ENCODE assay signal across 9 mouse cellular contexts in the genomic region with DNA sequence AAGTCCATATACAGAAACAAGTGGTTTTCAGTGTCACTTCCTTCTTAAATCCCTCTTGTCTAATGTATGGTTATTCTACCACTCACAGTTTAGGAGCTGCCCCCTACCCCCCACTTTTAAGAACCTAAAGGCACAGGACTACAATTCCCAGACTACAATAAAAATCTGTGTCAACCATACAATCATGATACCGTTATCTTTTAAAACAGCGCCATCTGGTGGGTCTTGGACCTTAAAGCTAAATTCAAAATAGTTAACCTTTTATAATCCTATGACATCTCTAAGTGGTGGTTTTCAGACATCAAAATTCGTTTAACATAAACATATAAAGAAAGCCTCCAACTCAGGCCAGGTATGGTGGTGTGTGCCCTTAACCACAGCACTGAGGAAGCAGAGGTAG. TPM values are rescaled to one million over a fixed set of nuclear protein-coding genes. Genes with fewer than 3 reads are reported as not detected.
DNase-seq lines count a peak whose midpoint lies in the region; ATAC-seq and TF ChIP-seq lines count a peak whose summit lies in the region.
"Had no signal": no experiment of that assay in that cellular context is flagged by ENCODE, and none has a peak within 500 bp of the region (broad histone marks: within the 10 kb centered on the region; RNA-seq: fewer than 3 reads in every experiment).

No protein-coding gene starts in this region.

- ATAC-seq in hindbrain, embryonic 14.5 days (ENCODE audit: low FRiP score) = no peak
- ATAC-seq in hindbrain, embryonic 16.5 days = no peak
- no peak for ATAC-seq in embryonic facial prominence, embryonic 14.5 days (ENCODE audit: low read depth)
- no peak for ATAC-seq in midbrain, postnatal 0 days (ENCODE audit: low FRiP score)

- WGBS in hindbrain, embryonic 14.5 days = 9% methylated on average over 3 of the region's 3 CpGs
- 10% methylated on average over 3 of the region's 3 CpGs for WGBS in hindbrain, embryonic 16.5 days
- 8% methylated on average over 3 of the region's 3 CpGs for WGBS in embryonic facial prominence, embryonic 14.5 days
- 9% methylated on average over 3 of the region's 3 CpGs for WGBS in midbrain, postnatal 0 days

- H3K4me1 ChIP-seq in hindbrain, embryonic 14.5 days (replicated peaks; ENCODE audit: control insufficient read depth, insufficient read depth, low read length) = peaks cover 13% of the 10 kb centered on the region
- peaks cover 12% of the 10 kb centered on the region for H3K4me1 ChIP-seq in hindbrain, embryonic 16.5 days (ENCODE audit: control insufficient read depth, insufficient read depth, low read depth, low read length)
- peaks cover 31% of the 10 kb centered on the region for H3K4me1 ChIP-seq in E14TG2a.4 (replicated peaks; ENCODE audit: low read depth, low read length)
- peaks cover 11% of the 10 kb centered on the region for H3K4me1 ChIP-seq in embryonic facial prominence, embryonic 14.5 days (ENCODE audit: control insufficient read depth, insufficient read depth, low read length)
- H3K4me1 ChIP-seq in midbrain, postnatal 0 days (ENCODE audit: insufficient read depth, low read length) = peaks cover 6% of the 10 kb centered on the region

- 0 out of 2 replicates have a peak overlapping the region, but pooled peaks have one; percentile 39 for H3K9ac ChIP-seq in hindbrain, embryonic 14.5 days
- no peak overlapping the region for H3K9ac ChIP-seq in hindbrain, embryonic 16.5 days (ENCODE audit: low read depth, low read length)
- no peak overlapping the region for H3K9ac ChIP-seq in embryonic facial prominence, embryonic 14.5 days (ENCODE audit: low read depth, low read length)
- H3K9ac ChIP-seq in midbrain, postnatal 0 days (replicated peaks; ENCODE audit: low read length, poor library complexity, severe bottlenecking) = no peak overlapping the region

- H3K36me3 ChIP-seq in hindbrain, embryonic 14.5 days (replicated peaks; ENCODE audit: control insufficient read depth, insufficient read depth) = peaks cover 23% of the 10 kb centered on the region
- peaks cover 4% of the 10 kb centered on the region for H3K36me3 ChIP-seq in hindbrain, embryonic 16.5 days (ENCODE audit: control insufficient read depth, insufficient read depth, low read length)
- H3K36me3 ChIP-seq in E14TG2a.4 (ENCODE audit: insufficient read depth, low read length) = peaks cover 56% of the 10 kb centered on the region
- peaks cover 14% of the 10 kb centered on the region; the same call in 1 of the 2 replicates for H3K36me3 ChIP-seq in embryonic facial prominence, embryonic 14.5 days (ENCODE audit: control insufficient read depth, insufficient read depth, low read length)
- peaks cover 9% of the 10 kb centered on the region; the same call in 1 of the 2 replicates for H3K36me3 ChIP-seq in midbrain, postnatal 0 days (ENCODE audit: insufficient read depth, low read length)

- peak; percentile 73 for TF ChIP-seq CTCF in E14TG2a.4 (conservative IDR thresholded peaks at IDR 0.05; ENCODE audit: low read length)
- peak; percentile 85 for TF ChIP-seq CTCF in midbrain, postnatal 0 days (IDR thresholded peaks at IDR 0.05)

- no peaks in the 10 kb centered on the region for H3K27me3 ChIP-seq in hindbrain, embryonic 14.5 days (ENCODE audit: control insufficient read depth, insufficient read depth, low read length)
- no peaks in the 10 kb centered on the region for H3K27me3 ChIP-seq in hindbrain, embryonic 16.5 days (replicated peaks; ENCODE audit: control insufficient read depth, insufficient read depth, low read length)
- no peaks in the 10 kb centered on the region for H3K27me3 ChIP-seq in E14TG2a.4 (ENCODE audit: insufficient read depth, low read length)
- H3K27me3 ChIP-seq in embryonic facial prominence, embryonic 14.5 days (replicated peaks; ENCODE audit: control insufficient read depth, insufficient read depth, low read length) = no peaks in the 10 kb centered on the region
- no peaks in the 10 kb centered on the region for H3K27me3 ChIP-seq in midbrain, postnatal 0 days (ENCODE audit: insufficient read depth, low read length)

- no peak overlapping the region for H3K4me2 ChIP-seq in hindbrain, embryonic 14.5 days (replicated peaks)
- no peak overlapping the region for H3K4me2 ChIP-seq in hindbrain, embryonic 16.5 days (ENCODE audit: low read length)
- no peak overlapping the region for H3K4me2 ChIP-seq in embryonic facial prominence, embryonic 14.5 days (ENCODE audit: low read depth, low read length)
- no peak overlapping the region for H3K4me2 ChIP-seq in midbrain, postnatal 0 days (ENCODE audit: low read depth, low read length, poor library complexity, severe bottlenecking)

- no peaks in the 10 kb centered on the region for H3K9me3 ChIP-seq in hindbrain, embryonic 14.5 days (ENCODE audit: control insufficient read depth, low read length)
- H3K9me3 ChIP-seq in hindbrain, embryonic 16.5 days (ENCODE audit: control insufficient read depth, low read length) = no peaks in the 10 kb centered on the region
- H3K9me3 ChIP-seq in E14TG2a.4 (ENCODE audit: low read length) = no peaks in the 10 kb centered on the region
- no peaks in the 10 kb centered on the region for H3K9me3 ChIP-seq in embryonic facial prominence, embryonic 14.5 days (ENCODE audit: control insufficient read depth, low read length)
- H3K9me3 ChIP-seq in midbrain, postnatal 0 days (ENCODE audit: low read length) = no peaks in the 10 kb centered on the region

- H3K27ac ChIP-seq in hindbrain, embryonic 14.5 days = no peak overlapping the region
- no peak overlapping the region for H3K27ac ChIP-seq in hindbrain, embryonic 16.5 days (ENCODE audit: low read depth, low read length)
- no peak overlapping the region for H3K27ac ChIP-seq in embryonic facial prominence, embryonic 14.5 days (replicated peaks; ENCODE audit: low read depth, low read length)
- no peak overlapping the region for H3K27ac ChIP-seq in midbrain, postnatal 0 days (ENCODE audit: low read depth, low read length)

- no peak overlapping the region for H3K4me3 ChIP-seq in hindbrain, embryonic 14.5 days (replicated peaks; ENCODE audit: low read length)
- no peak overlapping the region for H3K4me3 ChIP-seq in hindbrain, embryonic 16.5 days (ENCODE audit: low read length)
- H3K4me3 ChIP-seq in E14TG2a.4 (replicated peaks; ENCODE audit: low read length) = no peak overlapping the region
- no peak overlapping the region for H3K4me3 ChIP-seq in embryonic facial prominence, embryonic 14.5 days (ENCODE audit: low read depth, low read length)
- H3K4me3 ChIP-seq in midbrain, postnatal 0 days (ENCODE audit: low read depth, low read length) = no peak overlapping the region
- H3K4me3 ChIP-seq: erythroblast, embryonic 14.5 days had no signal

- peak; percentile 95 for DNase-seq in hindbrain, embryonic 14.5 days (ENCODE audit: low spot score)
- DNase-seq in adrenal gland, postnatal 14 days = peak; percentile 82
- DNase-seq in embryonic facial prominence, embryonic 14.5 days (ENCODE audit: low spot score) = peak; percentile 90
- DNase-seq in layer of hippocampus, adult 9-10 months (ENCODE audit: low spot score) = peak; percentile 80
- DNase-seq in midbrain, postnatal 0 days (ENCODE audit: low spot score) = peak; percentile 89
- peak; percentile 20 for DNase-seq in yolk sac, embryonic 10.5 days (ENCODE audit: low spot score)

RNA-seq across cellular contexts. Expression of a gene that starts 4.8 kb away (rescaled TPM):
- polyA plus RNA-seq in hindbrain, embryonic 14.5 days (2014; fragmentation: Nextera tagmentation; extraction: Ambion mirVana) = 25.8 and 26.5 TPM in 2 replicates
- 22.2 and 24.7 TPM in 2 replicates for polyA plus RNA-seq in hindbrain, embryonic 16.5 days (2015; fragmentation: Nextera tagmentation; extraction: Ambion mirVana)
- 53.9 and 56.5 TPM in 2 replicates for total RNA-seq in adrenal gland, postnatal 14 days (2021)
- 26.3 and 26.5 TPM in 2 replicates for polyA plus RNA-seq in embryonic facial prominence, embryonic 14.5 days (2014; fragmentation: Nextera tagmentation; extraction: Ambion mirVana)
- 32.2 and 33.0 TPM in 2 replicates for total RNA-seq in midbrain, postnatal 0 days (2014; rRNA removed)
- 19.2 and 20.1 TPM in 2 replicates for polyA plus RNA-seq in midbrain, postnatal 0 days (2015; fragmentation: Nextera tagmentation; extraction: Ambion mirVana)

RNA-seq across cellular contexts. Expression of a gene that starts 6.1 kb away (rescaled TPM):
- polyA plus RNA-seq in hindbrain, embryonic 14.5 days (2014; fragmentation: Nextera tagmentation; extraction: Ambion mirVana) = 39.8 and 44.4 TPM in 2 replicates
- 45.9 and 47.6 TPM in 2 replicates for polyA plus RNA-seq in hindbrain, embryonic 16.5 days (2015; fragmentation: Nextera tagmentation; extraction: Ambion mirVana)
- 103 and 111 TPM in 2 replicates for total RNA-seq in adrenal gland, postnatal 14 days (2021)
- polyA plus RNA-seq in embryonic facial prominence, embryonic 14.5 days (2014; fragmentation: Nextera tagmentation; extraction: Ambion mirVana) = 42.9 and 44.0 TPM in 2 replicates
- 34.8 and 42.3 TPM in 2 replicates for total RNA-seq in midbrain, postnatal 0 days (2014; rRNA removed)
- 47.9 and 48.1 TPM in 2 replicates for polyA plus RNA-seq in midbrain, postnatal 0 days (2015; fragmentation: Nextera tagmentation; extraction: Ambion mirVana)

RNA-seq across cellular contexts. Expression of a gene that starts 42.2 kb away (rescaled TPM):
- 86.5 and 95.8 TPM in 2 replicates for polyA plus RNA-seq in hindbrain, embryonic 14.5 days (2014; fragmentation: Nextera tagmentation; extraction: Ambion mirVana)
- polyA plus RNA-seq in hindbrain, embryonic 16.5 days (2015; fragmentation: Nextera tagmentation; extraction: Ambion mirVana) = 100 and 101 TPM in 2 replicates
- total RNA-seq in adrenal gland, postnatal 14 days (2021) = 57.3 and 66.8 TPM in 2 replicates
- polyA plus RNA-seq in embryonic facial prominence, embryonic 14.5 days (2014; fragmentation: Nextera tagmentation; extraction: Ambion mirVana) = 95.2 and 110 TPM in 2 replicates
- 88.6 and 92.6 TPM in 2 replicates for total RNA-seq in midbrain, postnatal 0 days (2014; rRNA removed)
- 83.1 and 87.8 TPM in 2 replicates for polyA plus RNA-seq in midbrain, postnatal 0 days (2015; fragmentation: Nextera tagmentation; extraction: Ambion mirVana)

RNA-seq across cellular contexts. Expression of a gene that starts 57.0 kb away (rescaled TPM):
- 0.31 and 0.35 TPM in 2 replicates for polyA plus RNA-seq in hindbrain, embryonic 14.5 days (2014; fragmentation: Nextera tagmentation; extraction: Ambion mirVana)
- polyA plus RNA-seq in hindbrain, embryonic 16.5 days (2015; fragmentation: Nextera tagmentation; extraction: Ambion mirVana) = 0.26 and 0.40 TPM in 2 replicates
- total RNA-seq in adrenal gland, postnatal 14 days (2021) = 0.30 and 0.70 TPM in 2 replicates
- 0.24 and 0.43 TPM in 2 replicates for polyA plus RNA-seq in embryonic facial prominence, embryonic 14.5 days (2014; fragmentation: Nextera tagmentation; extraction: Ambion mirVana)
- 0.14 and 0.22 TPM in 2 replicates for total RNA-seq in midbrain, postnatal 0 days (2014; rRNA removed)
- 0.23 and 0.52 TPM in 2 replicates for polyA plus RNA-seq in midbrain, postnatal 0 days (2015; fragmentation: Nextera tagmentation; extraction: Ambion mirVana)

RNA-seq across cellular contexts. Expression of a gene that starts 59.0 kb away (rescaled TPM):
- 6.1 and 6.9 TPM in 2 replicates for polyA plus RNA-seq in hindbrain, embryonic 14.5 days (2014; fragmentation: Nextera tagmentation; extraction: Ambion mirVana)
- 6.0 and 7.8 TPM in 2 replicates for polyA plus RNA-seq in hindbrain, embryonic 16.5 days (2015; fragmentation: Nextera tagmentation; extraction: Ambion mirVana)
- 1.6 TPM in 2 replicates for total RNA-seq in adrenal gland, postnatal 14 days (2021)
- polyA plus RNA-seq in embryonic facial prominence, embryonic 14.5 days (2014; fragmentation: Nextera tagmentation; extraction: Ambion mirVana) = 4.2 and 7.9 TPM in 2 replicates
- 9.2 and 14.1 TPM in 2 replicates for total RNA-seq in midbrain, postnatal 0 days (2014; rRNA removed)
- polyA plus RNA-seq in midbrain, postnatal 0 days (2015; fragmentation: Nextera tagmentation; extraction: Ambion mirVana) = 7.1 and 8.6 TPM in 2 replicates
- polyA plus RNA-seq: erythroblast, embryonic 14.5 days had no signal

Comparison
In these comparisons a context has a peak if more than half of its experiments do, and no peak if none do; other contexts are left out.
1. DNase-seq: peak in every context shown above with its lines; median percentile 95 in hindbrain, embryonic 14.5 days; 90 in embryonic facial prominence, embryonic 14.5 days; 89 in midbrain, postnatal 0 days; 82 in adrenal gland, postnatal 14 days; 80 in layer of hippocampus, adult 9-10 months; 20 in yolk sac, embryonic 10.5 days.